Mouse (Mus musculus): ENCODE data around the gene Gm10428. TPM values are rescaled to one million over a fixed set of nuclear protein-coding genes. Genes with fewer than 3 reads are reported as not detected.
A peak's percentile ranks its signal among the peaks of the same experiment; 100 is the strongest.
"Not testable (repeated sequence)": the region's sequence is repeated elsewhere in the genome, so short reads cannot be mapped to it uniquely, and the experiment has no call there.

Gm10428 gene
- polyA plus RNA-seq, 1 experiment = not detected

GRCm38 (mm10) chr11:62742261-62742957 lies 10.5 kb upstream of the Gm10428 start:
- no peaks in the 10 kb centered on the region; the same call in 1 of the 2 replicates for H3K4me1 ChIP-seq (ENCODE audit: control insufficient read depth, insufficient read depth, low read length)
- TF ChIP-seq CTCF (IDR thresholded peaks at IDR 0.05; ENCODE audit: extremely low read depth, insufficient read depth, low read length) (no peak), POLR2A (IDR thresholded peaks at IDR 0.05; ENCODE audit: extremely low read depth, insufficient read depth, low read length) (no peak)
- H3K27ac ChIP-seq (ENCODE audit: insufficient read depth, low read length) = no peak overlapping the region
- no peak overlapping the region for H3K4me3 ChIP-seq (ENCODE audit: insufficient read depth, low read length)

DNA sequence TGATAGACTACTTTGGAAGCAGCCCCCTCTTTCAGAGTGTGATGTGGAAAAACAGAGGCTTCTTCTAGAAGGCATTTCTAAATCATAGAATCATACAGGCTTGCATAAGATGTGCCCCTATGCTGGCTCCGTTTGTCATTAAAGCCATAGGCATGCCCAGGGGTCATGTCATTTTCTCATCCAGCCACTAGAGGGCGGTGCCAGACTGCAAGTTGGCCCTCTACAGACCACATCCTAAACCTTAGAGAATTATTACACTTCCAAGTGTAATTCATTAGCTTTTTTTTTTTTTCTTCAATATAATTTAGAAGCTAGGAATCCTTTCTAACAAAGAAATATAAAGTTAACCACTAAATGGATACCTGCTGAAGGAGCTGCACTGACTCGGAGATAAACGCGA lies 8.8 kb upstream of the Gm10428 start:
- TF ChIP-seq POLR2A (IDR thresholded peaks at IDR 0.05; ENCODE audit: extremely low read depth, insufficient read depth, low read length) (no peak), CTCF (IDR thresholded peaks at IDR 0.05; ENCODE audit: extremely low read depth, insufficient read depth, low read length) (peak; percentile 95)
- Histone ChIP-seq H3K27ac (ENCODE audit: insufficient read depth, low read length) (no peak overlapping the region), H3K4me1 (ENCODE audit: control insufficient read depth, insufficient read depth, low read length) (no peaks in the 10 kb centered on the region; the same call in 1 of the 2 replicates), H3K4me3 (ENCODE audit: insufficient read depth, low read length) (no peak overlapping the region)

GRCm38 (mm10) chr11:62746001-62746533 lies 6.8 kb upstream of the Gm10428 start:
- peak overlapping the region; percentile 46 for H3K4me3 ChIP-seq (ENCODE audit: insufficient read depth, low read length)
- TF ChIP-seq POLR2A (IDR thresholded peaks at IDR 0.05; ENCODE audit: extremely low read depth, insufficient read depth, low read length) (no peak), CTCF (IDR thresholded peaks at IDR 0.05; ENCODE audit: extremely low read depth, insufficient read depth, low read length) (peak; percentile 22; the same call in 1 of the 2 replicates)
- no peak overlapping the region for H3K27ac ChIP-seq (ENCODE audit: insufficient read depth, low read length)
- no peaks in the 10 kb centered on the region; the same call in 1 of the 2 replicates for H3K4me1 ChIP-seq (ENCODE audit: control insufficient read depth, insufficient read depth, low read length)

DNA sequence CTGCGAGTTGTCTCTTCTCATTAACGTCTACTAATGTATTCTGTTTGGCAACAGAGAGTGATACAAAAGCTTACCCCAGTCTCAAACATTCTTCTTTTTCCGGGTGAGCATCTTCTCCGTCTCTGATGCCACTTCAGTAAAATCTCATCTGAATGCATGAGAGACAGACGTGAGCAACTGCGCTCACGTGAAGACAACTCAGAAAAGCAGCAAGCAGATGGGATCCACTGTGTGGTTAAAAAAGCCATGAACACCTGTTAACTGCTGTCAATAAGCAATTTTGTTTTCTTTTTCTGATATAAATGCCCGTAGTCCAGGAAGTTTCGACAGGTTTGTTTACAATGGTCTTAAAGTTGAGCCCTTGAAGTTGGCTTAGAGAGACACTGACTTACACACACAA lies 5.7 kb upstream of the Gm10428 start:
- TF ChIP-seq POLR2A (IDR thresholded peaks at IDR 0.05; ENCODE audit: extremely low read depth, insufficient read depth, low read length) (no peak), CTCF (IDR thresholded peaks at IDR 0.05; ENCODE audit: extremely low read depth, insufficient read depth, low read length) (no peak)
- H3K27ac ChIP-seq (ENCODE audit: insufficient read depth, low read length) = no peak overlapping the region
- H3K4me3 ChIP-seq (ENCODE audit: insufficient read depth, low read length) = no peak overlapping the region
- H3K4me1 ChIP-seq (ENCODE audit: control insufficient read depth, insufficient read depth, low read length) = no peaks in the 10 kb centered on the region; the same call in 1 of the 2 replicates

GRCm38 (mm10) chr11:62748062-62748461 lies 4.8 kb upstream of the Gm10428 start:
- TF ChIP-seq POLR2A (IDR thresholded peaks at IDR 0.05; ENCODE audit: extremely low read depth, insufficient read depth, low read length) (no peak), CTCF (IDR thresholded peaks at IDR 0.05; ENCODE audit: extremely low read depth, insufficient read depth, low read length) (no peak)
- H3K27ac ChIP-seq (ENCODE audit: insufficient read depth, low read length) = no peak overlapping the region
- H3K4me3 ChIP-seq (ENCODE audit: insufficient read depth, low read length) = no peak overlapping the region
- H3K4me1 ChIP-seq (ENCODE audit: control insufficient read depth, insufficient read depth, low read length) = no peaks in the 10 kb centered on the region; the same call in 1 of the 2 replicates

DNA sequence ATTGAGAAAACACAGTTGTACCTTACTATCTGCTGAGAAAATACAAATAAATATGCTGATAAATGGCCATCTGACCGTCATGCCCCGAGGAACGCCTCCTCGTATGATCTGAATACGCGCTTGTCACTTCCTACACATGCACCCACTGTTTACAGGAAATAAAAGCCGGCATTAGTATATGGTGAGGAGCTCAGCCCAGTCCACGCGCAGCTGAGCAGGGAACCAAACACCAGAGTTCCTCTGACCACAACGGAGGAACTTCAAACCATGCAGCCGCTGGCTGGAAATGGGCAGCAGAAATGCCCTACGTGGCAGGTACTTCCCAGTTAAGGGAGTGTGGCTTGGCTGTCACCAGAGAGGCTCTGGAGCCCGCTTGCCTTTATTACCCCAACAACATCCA lies 3.5 kb upstream of the Gm10428 start:
- not testable (repeated sequence) for H3K4me1 ChIP-seq (ENCODE audit: control insufficient read depth, insufficient read depth, low read length); H3K4me3 ChIP-seq (ENCODE audit: insufficient read depth, low read length); H3K27ac ChIP-seq (ENCODE audit: insufficient read depth, low read length)

GRCm38 (mm10) chr11:62752191-62752590 lies 709 bp upstream of the Gm10428 start:
- Histone ChIP-seq H3K27ac (ENCODE audit: insufficient read depth, low read length) (no peak overlapping the region), H3K4me3 (ENCODE audit: insufficient read depth, low read length) (no peak overlapping the region), H3K4me1 (ENCODE audit: control insufficient read depth, insufficient read depth, low read length) (no peaks in the 10 kb centered on the region)
- TF ChIP-seq CTCF (IDR thresholded peaks at IDR 0.05; ENCODE audit: extremely low read depth, insufficient read depth, low read length) (no peak), POLR2A (IDR thresholded peaks at IDR 0.05; ENCODE audit: extremely low read depth, insufficient read depth, low read length) (no peak)

DNA sequence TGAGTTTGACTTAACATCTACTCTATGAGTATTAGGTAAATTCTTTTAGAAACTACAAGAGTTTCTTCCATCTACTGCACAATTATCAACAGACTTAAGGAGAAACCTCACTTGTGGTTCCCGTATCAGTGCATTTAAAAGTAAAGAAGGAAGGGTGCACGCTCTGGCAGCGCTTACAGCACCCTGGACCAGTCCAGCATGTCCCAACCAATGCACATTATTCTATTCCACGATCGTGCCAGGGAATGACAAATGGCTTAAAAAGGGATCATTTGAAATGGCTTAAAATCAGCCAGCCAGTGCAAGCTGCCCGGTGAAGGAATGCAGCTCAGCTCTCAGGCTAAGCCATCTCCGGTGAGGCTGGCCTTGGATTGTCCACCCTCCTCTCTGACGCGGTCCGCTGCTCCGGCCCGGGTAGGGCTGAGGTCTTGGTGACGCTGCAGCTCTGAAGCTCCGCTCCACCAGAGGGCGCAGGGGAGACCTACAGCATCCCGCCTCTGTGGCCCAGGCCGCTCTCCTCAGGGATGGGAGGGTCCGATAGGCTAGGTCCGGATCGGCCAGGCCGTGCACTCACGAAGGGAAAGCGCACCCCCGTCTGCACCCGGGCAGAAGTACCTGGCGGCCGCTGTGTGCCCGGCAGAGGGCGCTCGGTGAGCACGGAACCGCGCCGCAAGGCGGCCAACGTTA lies 3.7 kb downstream of the Gm10428 start:
- peak; percentile 66 for TF ChIP-seq CTCF (IDR thresholded peaks at IDR 0.05; ENCODE audit: extremely low read depth, insufficient read depth, low read length)
- no peak for TF ChIP-seq POLR2A (IDR thresholded peaks at IDR 0.05; ENCODE audit: extremely low read depth, insufficient read depth, low read length)
- Histone ChIP-seq H3K4me1 (ENCODE audit: control insufficient read depth, insufficient read depth, low read length) (no peaks in the 10 kb centered on the region), H3K4me3 (ENCODE audit: insufficient read depth, low read length) (peak overlapping the region; percentile 30), H3K27ac (ENCODE audit: insufficient read depth, low read length) (no peak overlapping the region)

- Histone ChIP-seq H3K4me1 (ENCODE audit: control insufficient read depth, insufficient read depth, low read length) (no peaks in the 10 kb centered on the region), H3K27ac (ENCODE audit: insufficient read depth, low read length) (no peak overlapping the region), H3K4me3 (ENCODE audit: insufficient read depth, low read length) (peak overlapping the region; percentile 30)
- TF ChIP-seq CTCF (IDR thresholded peaks at IDR 0.05; ENCODE audit: extremely low read depth, insufficient read depth, low read length) = no peak
- TF ChIP-seq POLR2A (IDR thresholded peaks at IDR 0.05; ENCODE audit: extremely low read depth, insufficient read depth, low read length) = no peak
Measured at GRCm38 (mm10) chr11:62757143-62757507, 4.2 kb downstream of the Gm10428 start.

DNA sequence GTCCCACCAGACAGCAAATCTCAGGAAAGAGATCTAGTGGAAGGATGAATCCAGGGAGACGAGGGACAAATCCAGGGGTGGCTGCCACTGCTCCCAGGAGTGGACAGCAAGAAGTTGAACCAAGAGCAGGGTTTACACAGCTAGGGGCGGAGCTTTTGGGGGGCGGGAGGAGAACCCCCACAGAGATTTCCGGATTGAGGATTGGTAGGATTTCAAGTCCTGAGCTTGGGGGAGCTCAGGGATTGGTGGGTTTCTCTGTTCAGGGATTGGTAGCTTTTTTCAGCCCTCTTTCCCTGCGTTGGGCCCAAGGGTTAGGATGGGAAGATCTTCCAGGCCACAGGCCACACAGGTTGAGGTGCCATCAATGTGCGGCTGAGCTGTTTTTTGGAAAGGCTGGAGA lies 5.0 kb downstream of the Gm10428 start:
- H3K4me1 ChIP-seq (ENCODE audit: control insufficient read depth, insufficient read depth, low read length) = no peaks in the 10 kb centered on the region
- TF ChIP-seq CTCF (IDR thresholded peaks at IDR 0.05; ENCODE audit: extremely low read depth, insufficient read depth, low read length) (no peak), POLR2A (IDR thresholded peaks at IDR 0.05; ENCODE audit: extremely low read depth, insufficient read depth, low read length) (no peak)
- H3K4me3 ChIP-seq (ENCODE audit: insufficient read depth, low read length) = no peak overlapping the region
- H3K27ac ChIP-seq (ENCODE audit: insufficient read depth, low read length) = no peak overlapping the region
